Mouse (Mus musculus): Measurements from ENCODE around the gene Abcf3. TPM values are rescaled to one million over a fixed set of nuclear protein-coding genes. Genes with fewer than 3 reads are reported as not detected.

The Abcf3 gene
- total and polyA plus RNA-seq, 3 experiments, result 48.6 to 98.0 (median 55.7) TPM

- TF ChIP-seq ZKSCAN1 (IDR thresholded peaks at IDR 0.05; ENCODE audit: borderline replicate concordance, low read depth, low read length), result 0 out of 2 replicates have a peak, but pooled peaks have one; percentile 8
- TF ChIP-seq RAD21 (IDR thresholded peaks at IDR 0.05; ENCODE audit: low read depth, low read length), result peak; percentile 9; the same call in 1 of the 2 replicates
- peak; percentile 80 for TF ChIP-seq NELFE (IDR thresholded peaks at IDR 0.05; ENCODE audit: low read depth, low read length)
- TF ChIP-seq ZC3H11A (IDR thresholded peaks at IDR 0.05; ENCODE audit: low read depth, low read length), result no peak
- TF ChIP-seq ZMIZ1 (IDR thresholded peaks at IDR 0.05; ENCODE audit: low read depth, low read length), result peak; percentile 92
- TF ChIP-seq USF2 (conservative IDR thresholded peaks at IDR 0.05; ENCODE audit: low read depth, low read length), result no peak
- no peak for TF ChIP-seq ZNF384 (IDR thresholded peaks at IDR 0.05; ENCODE audit: low read depth, low read length)
- TF ChIP-seq MAFK (IDR thresholded peaks at IDR 0.05; ENCODE audit: insufficient replicate concordance, low read length), result no peak
These were observed 31.6 kb upstream of the Abcf3 start, which contains the start of gene Dvl3 (continued) for GRCm38 (mm10) chr16:20516726-20517201.

DNA sequence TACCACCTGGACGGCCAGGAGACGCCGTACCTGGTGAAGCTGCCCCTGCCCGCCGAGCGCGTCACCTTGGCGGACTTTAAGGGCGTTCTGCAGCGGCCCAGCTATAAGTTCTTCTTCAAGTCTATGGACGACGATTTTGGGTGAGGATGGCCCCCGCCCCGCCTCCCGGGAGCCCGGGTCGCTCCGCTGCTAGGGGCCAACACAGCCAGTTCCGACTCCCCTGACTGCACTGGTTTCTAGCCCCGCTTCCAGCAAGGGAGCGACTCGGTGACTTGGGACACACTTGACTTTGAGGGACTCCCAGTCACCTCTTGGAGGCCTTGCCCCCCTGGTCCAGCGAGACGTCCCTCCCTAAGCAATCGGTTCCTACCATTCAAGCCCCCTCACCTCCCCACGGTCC lies 31.2 kb upstream of the Abcf3 start:
- Histone ChIP-seq H3K9me3 (replicated peaks; ENCODE audit: low read length) (peaks cover 5% of the 10 kb centered on the region), H3K4me2 (ENCODE audit: insufficient read depth, low read depth, poor library complexity, severe bottlenecking) (peak overlapping the region; percentile 65), H3K27ac (ENCODE audit: insufficient read depth, low read depth) (peak overlapping the region; percentile 16; the same call in 1 of the 2 replicates), H3K9ac (ENCODE audit: insufficient read depth, low read depth) (peak overlapping the region; percentile 97), H3K79me2 (replicated peaks; ENCODE audit: control insufficient read depth, extremely low read depth, insufficient read depth, poor library complexity, severe bottlenecking) (peaks cover 13% of the 10 kb centered on the region), H3K4me3 (replicated peaks in 1 of 3; ENCODE audit: low read depth in 2 of 3, low read length in 2 of 3, poor library complexity in 1 of 3) (peak overlapping the region; percentile 73 to 92 (median 90)), H3K36me3 (replicated peaks in 1 of 2; ENCODE audit: control insufficient read depth in 1 of 2, insufficient read depth in 1 of 2, low read length in 1 of 2) (peaks cover 7 to 37% of the 10 kb centered on the region in 2 experiments), H3K27me3 (replicated peaks) (no peaks in the 10 kb centered on the region), H3K4me1 (ENCODE audit: control insufficient read depth in 1 of 2, insufficient read depth in 2 of 2) (peaks cover 3 to 29% of the 10 kb centered on the region in 2 experiments)
- in situ Hi-C loops (cut with MboI; ENCODE audit: low pct_ligation_motif_present, low pct_unique_long_range_greater_than_20kb, low sequenced_read_pairs), result no loop called here
- no peak for TF ChIP-seq EP300 (IDR thresholded peaks at IDR 0.05; ENCODE audit: low read length)
- TF ChIP-seq ZMIZ1 (IDR thresholded peaks at IDR 0.05; ENCODE audit: low read depth, low read length), result no peak
- no peak for TF ChIP-seq NELFE (IDR thresholded peaks at IDR 0.05; ENCODE audit: low read depth, low read length)
- TF ChIP-seq MXI1 (IDR thresholded peaks at IDR 0.05; ENCODE audit: low read depth, low read length), result no peak
- no peak for TF ChIP-seq SIN3A (IDR thresholded peaks at IDR 0.05; ENCODE audit: low read length)
- TF ChIP-seq TCF12 (IDR thresholded peaks at IDR 0.05; ENCODE audit: low read depth, low read length), result no peak
- no peak for TF ChIP-seq RAD21 (IDR thresholded peaks at IDR 0.05; ENCODE audit: low read depth, low read length)
- no peak for TF ChIP-seq MEF2A (IDR thresholded peaks at IDR 0.05; ENCODE audit: borderline replicate concordance, low read depth, low read length)
- TF ChIP-seq ZKSCAN1 (IDR thresholded peaks at IDR 0.05; ENCODE audit: borderline replicate concordance, low read depth, low read length), result no peak
- no peak for TF ChIP-seq POLR2AphosphoS2 (IDR thresholded peaks at IDR 0.05; ENCODE audit: low read depth, low read length)
- TF ChIP-seq KAT2A (IDR thresholded peaks at IDR 0.05; ENCODE audit: insufficient replicate concordance, low read length), result no peak
- no peak for TF ChIP-seq NRF1 (IDR thresholded peaks at IDR 0.05; ENCODE audit: low read depth, low read length)
- TF ChIP-seq CHD2 (IDR thresholded peaks at IDR 0.05; ENCODE audit: low read length), result no peak
- no peak for TF ChIP-seq MAZ (IDR thresholded peaks at IDR 0.05; ENCODE audit: low read depth, low read length)
- TF ChIP-seq MYC (IDR thresholded peaks at IDR 0.05; ENCODE audit: low read depth, low read length), result no peak
- no peak for TF ChIP-seq IRF4 (IDR thresholded peaks at IDR 0.05; ENCODE audit: low read depth, low read length)
- TF ChIP-seq POLR2A (IDR thresholded peaks at IDR 0.05; ENCODE audit: low read depth, low read length), result no peak
- TF ChIP-seq GABPA (IDR thresholded peaks at IDR 0.05; ENCODE audit: insufficient replicate concordance, low read depth, low read length), result no peak
- dilution Hi-C loops (cut with MboI; ENCODE audit: extremely low pct_ligation_motif_present, extremely low pct_unique_long_range_greater_than_20kb, low sequenced_read_pairs), result no loop called here
- DNase-seq (ENCODE audit: extremely low read depth), result peak; percentile 30
